Mouse (Mus musculus) bone marrow macrophage, adult 2 months (primary cell): ENCODE measurements around the gene Dnm1.

ENCODE experiments used
- CTCF ChIP-seq: IDR thresholded peaks from 2 replicates; pipeline ENCODE4 v1.5.1; 2012; ENCODE audit warnings: low read depth, mild to moderate bottlenecking, low read length, moderate library complexity
- POLR2A ChIP-seq: IDR thresholded peaks from 2 replicates; pipeline ENCODE4 v1.6.1; 2012; ENCODE audit warnings: mild to moderate bottlenecking, low read depth, low read length, borderline replicate concordance

GRCm38 (mm10) chr2:32343351-32343671 is 9.8 kb downstream of the Dnm1 start:
- TF ChIP-seq CTCF (no peak), POLR2A (no peak)
